ENCODE assay signal across 25 mouse cellular contexts in the genomic region with DNA sequence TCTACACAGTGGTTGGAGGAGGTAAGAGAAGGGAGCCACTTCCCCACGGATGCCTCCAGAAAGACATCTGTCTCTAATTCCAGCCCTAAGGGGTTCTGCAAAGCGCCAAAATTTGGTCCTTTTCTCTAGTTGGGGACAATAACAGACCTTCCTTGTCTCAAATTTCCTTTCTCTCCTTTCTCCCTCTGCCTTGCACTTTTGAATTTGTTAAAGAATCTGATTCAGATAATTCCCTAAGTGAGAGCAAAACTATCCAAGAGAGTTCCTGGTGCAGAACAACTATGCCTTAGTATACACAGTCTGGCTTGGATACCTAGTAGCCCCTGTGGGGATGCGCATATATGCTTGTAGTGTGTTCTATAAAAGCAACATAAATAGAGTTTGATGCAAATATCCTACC. TPM values are rescaled to one million over a fixed set of nuclear protein-coding genes. Genes with fewer than 3 reads are reported as not detected.
A peak's percentile ranks its signal among the peaks of the same experiment; 100 is the strongest.
DNase-seq lines count a peak whose midpoint lies in the region; ATAC-seq and TF ChIP-seq lines count a peak whose summit lies in the region.
"Had no signal": no experiment of that assay in that cellular context is flagged by ENCODE, and none has a peak within 500 bp of the region (broad histone marks: within the 10 kb centered on the region; RNA-seq: fewer than 3 reads in every experiment).

No protein-coding gene starts in this region.

- H3K4me1 ChIP-seq in midbrain, embryonic 11.5 days (ENCODE audit: control insufficient read depth, insufficient read depth, low read length), result peaks cover 29% of the 10 kb centered on the region
- H3K4me1 ChIP-seq in midbrain, embryonic 13.5 days (replicated peaks), result peaks cover 24% of the 10 kb centered on the region
- peaks cover 23% of the 10 kb centered on the region for H3K4me1 ChIP-seq in embryonic facial prominence, embryonic 12.5 days
- peaks cover 5% of the 10 kb centered on the region; the same call in 1 of the 2 replicates for H3K4me1 ChIP-seq in embryonic facial prominence, embryonic 14.5 days (ENCODE audit: control insufficient read depth, insufficient read depth, low read length)
- peaks cover 24% of the 10 kb centered on the region for H3K4me1 ChIP-seq in neural tube, embryonic 15.5 days
- H3K4me1 ChIP-seq in lung, adult 2 months (ENCODE audit: control insufficient read depth, insufficient read depth, low read length), result peaks cover 11% of the 10 kb centered on the region

- H3K9me3 ChIP-seq in midbrain, embryonic 11.5 days (ENCODE audit: control insufficient read depth, low read length), result no peaks in the 10 kb centered on the region
- no peaks in the 10 kb centered on the region for H3K9me3 ChIP-seq in midbrain, embryonic 13.5 days
- no peaks in the 10 kb centered on the region for H3K9me3 ChIP-seq in embryonic facial prominence, embryonic 12.5 days
- H3K9me3 ChIP-seq in embryonic facial prominence, embryonic 14.5 days (ENCODE audit: control insufficient read depth, low read length), result no peaks in the 10 kb centered on the region
- H3K9me3 ChIP-seq in neural tube, embryonic 15.5 days (replicated peaks), result no peaks in the 10 kb centered on the region
- H3K9me3 ChIP-seq: embryonic facial prominence, embryonic 15.5 days; forebrain, embryonic 10.5 days; forebrain, embryonic 12.5 days had no signal

- no peak for TF ChIP-seq POLR2A in lung, adult 2 months (IDR thresholded peaks at IDR 0.05; ENCODE audit: borderline replicate concordance, extremely low read depth, low read depth, low read length)

- no peak for TF ChIP-seq CTCF in lung, adult 2 months (IDR thresholded peaks at IDR 0.05; ENCODE audit: insufficient read depth, low read length)

- peak; percentile 91 for DNase-seq in midbrain, embryonic 11.5 days (ENCODE audit: low spot score, missing footprints)
- no peak for DNase-seq in embryonic facial prominence, embryonic 14.5 days (ENCODE audit: low spot score)
- no peak for DNase-seq in frontal cortex, postnatal 10 days (ENCODE audit: low spot score in 2 of 2)
- no peak for DNase-seq in lung, adult 2 months
- DNase-seq: adrenal gland, adult 2 months; adrenal gland, postnatal 10 days; adrenal gland, postnatal 25 days; cerebellum, adult 11 months; cerebellum, adult 18-20 months; cerebellum, adult 8-10 months; cerebellum, adult 9-11 months; cerebellum, postnatal 14 days; cerebellum, postnatal 36 days; embryo, embryonic 11 days had no signal

- H3K36me3 ChIP-seq in midbrain, embryonic 11.5 days (ENCODE audit: control insufficient read depth, insufficient read depth, low read length), result no peaks in the 10 kb centered on the region
- no peaks in the 10 kb centered on the region for H3K36me3 ChIP-seq in midbrain, embryonic 13.5 days
- H3K36me3 ChIP-seq in embryonic facial prominence, embryonic 12.5 days, result no peaks in the 10 kb centered on the region
- H3K36me3 ChIP-seq in embryonic facial prominence, embryonic 14.5 days (ENCODE audit: control insufficient read depth, insufficient read depth, low read length), result no peaks in the 10 kb centered on the region
- no peaks in the 10 kb centered on the region for H3K36me3 ChIP-seq in neural tube, embryonic 15.5 days
- H3K36me3 ChIP-seq: embryonic facial prominence, embryonic 15.5 days; forebrain, embryonic 10.5 days; forebrain, embryonic 12.5 days had no signal

- H3K4me2 ChIP-seq in midbrain, embryonic 11.5 days, result no peak overlapping the region
- H3K4me2 ChIP-seq in midbrain, embryonic 13.5 days (replicated peaks), result no peak overlapping the region
- peak overlapping the region; percentile 35 for H3K4me2 ChIP-seq in embryonic facial prominence, embryonic 12.5 days (replicated peaks)
- H3K4me2 ChIP-seq in embryonic facial prominence, embryonic 14.5 days (ENCODE audit: low read depth, low read length), result peak overlapping the region; percentile 87; the same call in 1 of the 2 replicates
- H3K4me2 ChIP-seq in neural tube, embryonic 15.5 days, result no peak overlapping the region
- H3K4me2 ChIP-seq: embryonic facial prominence, embryonic 15.5 days; forebrain, embryonic 12.5 days had no signal

- peaks cover 91% of the 10 kb centered on the region for H3K27me3 ChIP-seq in midbrain, embryonic 11.5 days (ENCODE audit: control insufficient read depth, insufficient read depth, low read length)
- H3K27me3 ChIP-seq in midbrain, embryonic 13.5 days, result peaks cover 94% of the 10 kb centered on the region
- H3K27me3 ChIP-seq in embryonic facial prominence, embryonic 12.5 days, result peaks cover 86% of the 10 kb centered on the region
- peaks cover 100% of the 10 kb centered on the region for H3K27me3 ChIP-seq in embryonic facial prominence, embryonic 14.5 days (replicated peaks; ENCODE audit: control insufficient read depth, insufficient read depth, low read length)
- peaks cover 86% of the 10 kb centered on the region for H3K27me3 ChIP-seq in neural tube, embryonic 15.5 days (replicated peaks)

- H3K4me3 ChIP-seq in midbrain, embryonic 11.5 days (ENCODE audit: low read depth, low read length), result no peak overlapping the region
- no peak overlapping the region for H3K4me3 ChIP-seq in midbrain, embryonic 13.5 days (replicated peaks)
- H3K4me3 ChIP-seq in embryonic facial prominence, embryonic 12.5 days, result peak overlapping the region; percentile 50; the same call in 1 of the 2 replicates
- H3K4me3 ChIP-seq in embryonic facial prominence, embryonic 14.5 days (ENCODE audit: low read depth, low read length), result peak overlapping the region; percentile 11; the same call in 1 of the 2 replicates
- H3K4me3 ChIP-seq in neural tube, embryonic 15.5 days (replicated peaks), result no peak overlapping the region
- no peak overlapping the region for H3K4me3 ChIP-seq in lung, adult 2 months (replicated peaks; ENCODE audit: extremely low read depth, low read depth, low read length)
- H3K4me3 ChIP-seq: erythroblast, embryonic 14.5 days; forebrain, embryonic 12.5 days had no signal

- H3K9ac ChIP-seq in midbrain, embryonic 11.5 days (ENCODE audit: low read length), result no peak overlapping the region
- H3K9ac ChIP-seq in midbrain, embryonic 13.5 days (replicated peaks), result no peak overlapping the region
- no peak overlapping the region for H3K9ac ChIP-seq in embryonic facial prominence, embryonic 12.5 days
- H3K9ac ChIP-seq in embryonic facial prominence, embryonic 14.5 days (ENCODE audit: low read depth, low read length), result 0 out of 2 replicates have a peak overlapping the region, but pooled peaks have one; percentile 10
- no peak overlapping the region for H3K9ac ChIP-seq in neural tube, embryonic 15.5 days (replicated peaks)
- H3K9ac ChIP-seq: embryonic facial prominence, embryonic 15.5 days; forebrain, embryonic 12.5 days had no signal

- 22% methylated on average over 3 of the region's 3 CpGs for WGBS in midbrain, embryonic 11.5 days
- WGBS in midbrain, embryonic 13.5 days, result 26% methylated on average over 3 of the region's 3 CpGs
- 23% methylated on average over 3 of the region's 3 CpGs for WGBS in embryonic facial prominence, embryonic 12.5 days
- WGBS in embryonic facial prominence, embryonic 14.5 days, result 31% methylated on average over 3 of the region's 3 CpGs
- WGBS in neural tube, embryonic 15.5 days, result 30% methylated on average over 3 of the region's 3 CpGs
- 47% methylated on average over 3 of the region's 3 CpGs for WGBS in lung, adult 2 months

- ATAC-seq in midbrain, embryonic 11.5 days (ENCODE audit: low FRiP score), result no peak
- no peak for ATAC-seq in midbrain, embryonic 13.5 days
- no peak for ATAC-seq in embryonic facial prominence, embryonic 12.5 days (ENCODE audit: insufficient number of reproducible peaks, insufficient read depth, low FRiP score, low TSS enrichment)
- ATAC-seq in embryonic facial prominence, embryonic 14.5 days (ENCODE audit: low read depth), result no peak
- no peak for ATAC-seq in neural tube, embryonic 15.5 days (ENCODE audit: low FRiP score)
- ATAC-seq: forebrain, embryonic 14.5 days; forebrain, embryonic 16.5 days had no signal

- H3K27ac ChIP-seq in midbrain, embryonic 11.5 days (ENCODE audit: low read depth, low read length), result no peak overlapping the region
- H3K27ac ChIP-seq in midbrain, embryonic 13.5 days, result no peak overlapping the region
- no peak overlapping the region for H3K27ac ChIP-seq in embryonic facial prominence, embryonic 12.5 days
- H3K27ac ChIP-seq in embryonic facial prominence, embryonic 14.5 days (replicated peaks; ENCODE audit: low read depth, low read length), result no peak overlapping the region
- no peak overlapping the region for H3K27ac ChIP-seq in neural tube, embryonic 15.5 days (replicated peaks)
- H3K27ac ChIP-seq: embryonic facial prominence, embryonic 15.5 days; forebrain, embryonic 10.5 days; forebrain, embryonic 12.5 days had no signal

RNA-seq across cellular contexts. Expression of a gene that starts 4.8 kb away (rescaled TPM):
- 2.2 and 3.6 TPM in 2 replicates for polyA plus RNA-seq in midbrain, embryonic 11.5 days (2014; fragmentation: Nextera tagmentation; extraction: Ambion mirVana)
- polyA plus RNA-seq in midbrain, embryonic 13.5 days (2015; fragmentation: Nextera tagmentation; extraction: Ambion mirVana), result 0.54 and 0.75 TPM in 2 replicates
- polyA plus RNA-seq in embryonic facial prominence, embryonic 12.5 days (2016; fragmentation: Nextera tagmentation; extraction: Ambion mirVana), result 11.0 and 14.3 TPM in 2 replicates
- 1.0 and 1.5 TPM in 2 replicates for polyA plus RNA-seq in embryonic facial prominence, embryonic 14.5 days (2014; fragmentation: Nextera tagmentation; extraction: Ambion mirVana)
- 0.49 and 0.55 TPM in 2 replicates for polyA plus RNA-seq in neural tube, embryonic 15.5 days (2015; fragmentation: Nextera tagmentation; extraction: Ambion mirVana)
- polyA plus RNA-seq in lung, adult 2 months (2012; rRNA removed), result not detected in 2 replicates
- polyA plus RNA-seq: erythroblast, embryonic 14.5 days had no signal

RNA-seq across cellular contexts. Expression of a gene that starts 26.3 kb away (rescaled TPM):
- polyA plus RNA-seq in midbrain, embryonic 11.5 days (2014; fragmentation: Nextera tagmentation; extraction: Ambion mirVana), result 87.3 and 91.8 TPM in 2 replicates
- 105 and 107 TPM in 2 replicates for polyA plus RNA-seq in midbrain, embryonic 13.5 days (2015; fragmentation: Nextera tagmentation; extraction: Ambion mirVana)
- 55.2 and 56.3 TPM in 2 replicates for polyA plus RNA-seq in embryonic facial prominence, embryonic 12.5 days (2016; fragmentation: Nextera tagmentation; extraction: Ambion mirVana)
- 39.7 and 43.5 TPM in 2 replicates for polyA plus RNA-seq in embryonic facial prominence, embryonic 14.5 days (2014; fragmentation: Nextera tagmentation; extraction: Ambion mirVana)
- 106 and 117 TPM in 2 replicates for polyA plus RNA-seq in neural tube, embryonic 15.5 days (2015; fragmentation: Nextera tagmentation; extraction: Ambion mirVana)
- polyA plus RNA-seq in lung, adult 2 months (2012; rRNA removed), result 5.2 and 6.6 TPM in 2 replicates

RNA-seq across cellular contexts. Expression of a gene that starts 56.9 kb away (rescaled TPM):
- 0.11 TPM in 1 of 2 replicates, not detected in the other for polyA plus RNA-seq in midbrain, embryonic 11.5 days (2014; fragmentation: Nextera tagmentation; extraction: Ambion mirVana)
- polyA plus RNA-seq in midbrain, embryonic 13.5 days (2015; fragmentation: Nextera tagmentation; extraction: Ambion mirVana), result not detected in 2 replicates
- not detected in 2 replicates for polyA plus RNA-seq in embryonic facial prominence, embryonic 12.5 days (2016; fragmentation: Nextera tagmentation; extraction: Ambion mirVana)
- not detected in 2 replicates for polyA plus RNA-seq in embryonic facial prominence, embryonic 14.5 days (2014; fragmentation: Nextera tagmentation; extraction: Ambion mirVana)
- not detected in 2 replicates for polyA plus RNA-seq in neural tube, embryonic 15.5 days (2015; fragmentation: Nextera tagmentation; extraction: Ambion mirVana)
- not detected in 2 replicates for polyA plus RNA-seq in lung, adult 2 months (2012; rRNA removed)
- polyA plus RNA-seq: adrenal gland, adult 2 months; brain, embryonic 14.5 days; C2C12; embryonic facial prominence, embryonic 15.5 days; erythroblast, embryonic 14.5 days; forebrain, embryonic 10.5 days; forebrain, embryonic 12.5 days; forebrain, embryonic 14.5 days; forebrain, embryonic 16.5 days had no signal

Comparison
In these comparisons a context has a peak if more than half of its experiments do, and no peak if none do; other contexts are left out.
1. H3K4me2 ChIP-seq: peak in embryonic facial prominence, embryonic 12.5 days (single experiment) and embryonic facial prominence, embryonic 14.5 days (single experiment); none in midbrain, embryonic 11.5 days (single experiment), midbrain, embryonic 13.5 days (single experiment) and neural tube, embryonic 15.5 days (single experiment).
2. H3K4me3 ChIP-seq: peak in embryonic facial prominence, embryonic 12.5 days (single experiment) and embryonic facial prominence, embryonic 14.5 days (single experiment); none in midbrain, embryonic 11.5 days (single experiment), midbrain, embryonic 13.5 days (single experiment), neural tube, embryonic 15.5 days (single experiment) and lung, adult 2 months (single experiment).